Mouse (Mus musculus) heart, adult 9 months (tissue): ENCODE measurements around the gene Jun.

Experiments used
- DNase-seq, 2 experiments: peaks; one replicate each; pipeline ENCODE4 v3.0.0; 2022; ENCODE audit warnings: low spot score in 2 of 2

Jun gene

DNA sequence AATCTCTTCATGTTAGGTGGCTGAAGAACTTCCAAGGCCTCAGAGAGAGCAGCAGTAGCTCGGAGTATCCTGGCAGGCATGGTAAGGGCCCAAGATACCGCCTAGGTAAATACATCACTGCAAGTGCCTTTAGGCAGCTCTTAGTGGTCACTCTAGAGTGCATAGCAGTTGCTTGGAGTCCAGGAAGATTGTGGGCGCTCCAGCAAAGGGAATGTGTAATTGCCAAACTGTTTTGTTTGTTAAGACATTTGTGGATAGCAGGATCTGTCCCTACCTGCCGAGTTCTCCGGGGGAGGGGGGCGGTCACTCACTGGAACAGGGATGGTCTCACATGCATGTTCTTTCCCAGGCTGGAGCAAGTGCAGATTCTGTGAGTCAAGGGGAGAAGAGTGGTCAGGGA, 22.3 kb upstream of the Jun start:
- DNase-seq, result no peak

DNA sequence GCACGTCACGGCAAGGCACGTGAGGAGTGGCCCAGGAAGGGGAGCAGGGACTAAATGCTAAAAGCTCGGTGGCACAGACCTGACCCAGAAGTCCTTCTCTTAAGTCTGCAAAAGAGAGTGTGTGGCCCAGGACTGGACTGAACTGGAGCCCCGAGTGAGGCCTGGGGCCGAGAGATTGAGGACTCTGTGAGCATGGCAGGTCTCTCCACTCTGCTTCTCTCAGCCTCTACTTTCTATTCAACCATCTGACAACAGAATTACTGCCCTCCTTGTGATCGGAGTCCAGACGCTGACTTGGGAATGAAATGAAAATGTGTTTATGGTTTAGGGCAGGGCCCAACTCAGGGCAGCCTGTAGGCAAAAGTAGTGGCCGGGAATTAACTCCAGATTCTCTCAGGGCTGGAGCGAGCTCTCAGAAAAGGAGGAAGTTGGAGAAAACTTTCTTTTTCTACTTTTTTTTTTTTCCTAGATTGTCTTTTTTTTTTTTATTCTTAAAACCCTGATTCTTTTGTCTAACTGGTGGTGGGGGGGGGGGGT, 21.3 kb upstream of the Jun start:
- no peak for DNase-seq

DNA sequence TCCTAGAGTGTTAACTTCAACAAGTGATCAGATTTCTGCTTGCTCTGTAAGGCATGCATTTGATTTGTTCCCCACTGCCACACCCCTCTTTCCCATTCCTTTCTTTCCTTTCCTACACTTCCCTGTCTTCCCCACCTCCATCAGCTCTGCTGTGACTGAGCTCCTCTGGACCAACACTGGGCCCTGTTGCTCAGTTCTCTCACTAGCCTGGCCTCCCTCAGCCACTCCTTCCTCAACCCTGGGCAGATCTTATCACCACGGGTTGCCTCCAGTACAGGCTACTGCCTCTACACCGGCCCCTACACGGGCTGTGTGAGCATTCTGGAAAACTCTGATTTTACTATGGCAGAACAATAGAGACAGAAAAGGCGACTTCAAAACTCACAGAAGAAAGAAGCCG, 18.4 kb upstream of the Jun start:
- no peak for DNase-seq

DNA sequence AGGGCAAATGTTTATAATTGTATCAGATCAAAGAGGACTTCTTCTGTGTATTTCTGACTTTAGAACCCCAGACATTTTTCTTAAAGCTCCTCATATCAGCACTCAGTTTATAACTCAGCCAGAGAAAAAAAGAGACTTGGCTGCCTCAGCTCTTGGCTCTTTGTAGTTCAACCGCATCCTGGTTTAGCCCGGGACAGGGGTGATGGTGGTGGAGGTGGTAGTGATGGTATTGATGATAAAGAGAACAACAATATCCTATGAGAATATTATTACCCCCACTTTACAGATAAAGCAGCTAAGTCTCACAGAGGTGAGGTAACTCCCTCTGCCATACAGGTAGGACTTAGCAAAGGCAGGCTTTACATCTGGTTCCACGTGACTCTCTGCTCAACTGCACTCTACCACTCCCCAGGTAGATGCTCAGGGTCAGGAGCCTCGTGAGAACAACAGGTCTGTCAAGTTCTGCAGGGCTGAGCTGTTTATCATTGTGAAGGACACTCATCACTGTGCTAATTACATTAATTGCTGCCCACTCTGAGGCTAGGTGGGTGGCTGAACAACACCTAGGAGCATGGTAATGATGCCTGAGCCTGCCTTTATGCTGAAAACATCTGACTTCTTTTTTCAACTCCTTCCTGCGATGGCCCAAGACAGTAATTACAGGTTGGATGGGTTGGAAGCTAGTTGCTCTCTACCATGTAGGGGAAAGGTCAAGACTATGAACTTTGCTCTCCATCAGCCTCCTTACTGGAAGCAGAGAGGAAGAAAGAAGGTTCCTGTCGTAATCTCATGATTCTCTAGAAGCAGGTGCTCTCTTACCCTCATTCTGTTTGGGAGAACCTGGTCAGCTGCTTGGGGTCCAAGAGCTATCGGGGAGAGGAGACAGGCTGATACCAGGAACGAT, 16.3 kb upstream of the Jun start:
- no peak for DNase-seq

DNA sequence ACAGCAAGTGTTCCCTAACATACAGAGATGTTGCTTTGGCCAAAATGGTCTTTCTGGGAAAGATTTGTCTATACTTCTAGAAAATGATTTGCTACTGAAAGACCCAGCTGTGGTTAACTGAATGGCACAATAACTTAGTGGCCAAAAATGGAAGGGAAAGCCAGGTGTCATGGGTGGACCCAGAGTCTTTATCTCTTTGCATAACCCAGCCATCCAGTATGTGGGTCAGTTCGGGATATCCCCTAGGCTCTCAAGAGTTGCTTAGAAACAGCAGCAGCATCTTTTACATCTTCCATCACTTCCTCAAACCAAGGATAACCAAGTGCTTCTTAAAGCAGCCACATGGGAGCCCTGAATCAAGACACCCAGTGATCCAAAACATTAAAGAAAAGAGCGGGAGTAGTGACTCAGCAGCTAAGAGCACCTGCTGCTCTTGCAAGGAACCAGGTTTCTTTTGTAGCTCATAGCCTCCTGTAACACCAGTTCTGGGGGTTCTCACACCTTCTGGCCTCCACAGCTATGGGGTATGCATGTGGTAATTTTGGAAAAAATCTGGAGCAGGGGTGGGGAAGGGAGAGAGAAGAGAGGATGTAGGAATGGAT, 11.7 kb upstream of the Jun start:
- no peak for DNase-seq

DNA sequence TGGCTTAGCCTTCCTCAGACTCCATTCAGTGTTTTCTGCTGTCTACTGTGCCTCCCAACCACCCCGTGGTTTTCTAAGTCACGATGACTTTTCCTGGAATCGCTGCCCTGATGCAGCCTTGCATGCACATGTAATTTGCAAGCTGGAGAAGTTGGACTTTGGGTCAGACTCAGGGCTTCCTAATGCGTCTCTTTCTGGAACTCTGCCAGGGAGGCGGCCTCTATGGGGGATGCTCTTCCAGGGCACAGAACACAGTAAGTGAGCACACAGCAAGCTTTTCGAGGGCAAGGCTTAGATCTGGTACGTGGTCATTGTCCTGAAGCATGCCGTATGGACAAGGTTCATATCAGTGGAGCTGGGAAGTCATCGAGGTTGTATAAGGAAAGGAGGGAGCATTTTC, 10.9 kb upstream of the Jun start:
- no peak for DNase-seq

DNA sequence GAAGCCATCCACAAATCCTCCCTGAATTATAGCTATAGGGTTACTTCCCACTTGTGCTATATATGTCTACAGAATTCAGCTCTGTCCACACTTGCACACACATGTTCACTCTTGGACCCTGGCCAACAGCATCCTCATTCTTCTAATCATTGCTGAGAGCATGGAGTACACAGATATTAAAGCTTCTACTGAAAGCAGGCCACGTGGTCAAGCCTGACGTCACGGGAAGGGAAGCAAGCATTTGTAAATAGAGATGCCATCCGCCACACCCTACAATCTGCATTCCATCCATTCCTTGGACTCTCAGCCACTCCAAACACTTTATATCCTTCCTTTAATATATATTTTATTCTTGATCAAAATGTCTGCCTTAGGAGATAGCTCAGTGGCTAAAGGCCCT, 5.2 kb upstream of the Jun start:
- DNase-seq, result no peak

DNA sequence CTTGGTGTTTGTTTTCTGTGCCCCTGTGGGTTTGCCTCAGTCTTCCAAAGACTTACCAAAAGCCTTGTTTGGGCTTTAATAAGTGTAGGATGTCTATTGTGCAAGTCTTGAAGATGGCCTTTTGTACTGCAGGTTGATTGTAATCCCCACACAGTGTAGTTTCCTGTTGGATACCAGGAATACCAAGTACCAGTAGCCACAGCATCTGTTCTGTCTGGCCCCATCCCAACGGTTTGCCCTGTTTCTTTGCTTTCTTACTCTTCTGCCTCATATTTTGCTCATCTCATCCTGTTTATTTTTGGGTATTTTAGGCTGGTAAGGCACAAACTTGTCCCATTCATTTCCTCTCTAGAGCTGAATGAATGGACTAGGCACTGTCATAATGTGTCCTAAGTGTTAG, 3.3 kb upstream of the Jun start:
- DNase-seq, result no peak

DNA sequence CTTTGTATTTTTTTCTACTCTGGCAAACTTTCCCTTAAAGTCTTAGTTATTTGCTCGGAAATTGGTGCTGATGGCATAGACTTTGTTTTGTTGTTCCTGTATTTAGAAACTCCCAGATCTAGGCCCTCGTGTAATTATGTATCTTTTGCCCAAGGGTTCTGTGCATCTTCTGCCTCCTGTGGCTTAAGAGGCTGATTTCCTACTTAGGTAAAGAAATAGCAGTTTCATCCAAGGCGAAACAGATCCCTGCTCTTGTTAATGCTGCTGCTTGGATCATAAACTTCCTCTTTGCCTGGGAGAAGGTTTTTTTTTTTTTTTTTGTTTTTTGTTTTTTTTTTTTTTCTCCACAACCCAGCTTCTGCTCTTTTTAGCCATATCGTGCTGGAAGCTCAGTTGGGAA, 2.3 kb upstream of the Jun start:
- DNase-seq, result no peak

DNA sequence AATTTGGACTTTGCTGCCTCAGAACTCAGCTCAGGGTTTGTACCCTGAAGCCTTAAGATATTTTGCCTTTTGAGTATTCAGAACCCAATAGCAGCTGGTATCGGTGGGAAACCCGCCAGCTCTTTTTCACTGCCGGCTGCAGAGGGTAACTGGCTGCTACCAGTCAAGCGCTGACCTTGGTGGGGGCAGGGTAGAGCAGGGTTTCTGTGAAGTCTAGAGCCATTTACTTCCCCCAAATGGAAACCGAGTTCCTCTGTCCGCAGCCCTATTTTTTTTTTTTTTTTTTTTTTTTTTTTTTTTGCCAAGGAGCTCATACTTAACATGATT, 1.7 kb upstream of the Jun start:
- peak; percentile 74 to 84 for DNase-seq

DNA sequence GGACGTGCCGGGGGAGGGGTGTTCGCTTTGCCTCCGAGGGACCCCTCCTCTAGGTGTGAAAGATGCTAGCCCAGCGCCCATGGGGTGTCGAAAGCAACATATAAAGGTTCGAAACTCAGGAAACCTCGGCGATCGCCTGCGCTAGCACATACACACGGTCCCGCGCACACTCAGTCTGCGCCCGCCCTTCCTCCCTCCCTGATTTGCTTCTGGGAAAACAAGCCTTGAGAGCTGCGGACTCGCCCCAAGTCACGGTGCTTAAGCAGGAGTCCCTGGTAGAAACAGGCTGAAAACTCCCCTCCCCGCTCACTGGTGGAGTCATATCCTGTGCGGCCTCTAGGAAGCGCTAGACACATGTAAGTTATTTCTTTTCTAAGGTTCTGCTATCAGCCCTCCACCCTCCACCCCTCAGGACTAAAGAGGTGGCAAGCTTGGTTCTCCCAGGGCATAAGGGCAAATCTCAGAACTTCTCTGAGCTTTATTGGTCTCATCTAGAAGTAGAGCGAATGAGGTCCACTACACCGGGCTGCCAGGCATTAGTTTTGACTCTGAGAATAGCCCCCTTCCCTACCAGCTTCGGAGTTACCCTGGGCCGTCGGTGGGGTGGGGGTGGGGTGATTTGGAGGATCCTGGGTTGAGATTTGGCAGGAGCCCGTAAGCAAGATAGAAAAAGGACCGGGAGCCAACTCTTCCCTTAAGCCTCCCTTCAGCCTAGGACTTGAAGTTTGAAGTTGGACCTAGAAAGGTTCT, 1.2 kb upstream of the Jun start:
- peak; percentile 98 for DNase-seq

DNA sequence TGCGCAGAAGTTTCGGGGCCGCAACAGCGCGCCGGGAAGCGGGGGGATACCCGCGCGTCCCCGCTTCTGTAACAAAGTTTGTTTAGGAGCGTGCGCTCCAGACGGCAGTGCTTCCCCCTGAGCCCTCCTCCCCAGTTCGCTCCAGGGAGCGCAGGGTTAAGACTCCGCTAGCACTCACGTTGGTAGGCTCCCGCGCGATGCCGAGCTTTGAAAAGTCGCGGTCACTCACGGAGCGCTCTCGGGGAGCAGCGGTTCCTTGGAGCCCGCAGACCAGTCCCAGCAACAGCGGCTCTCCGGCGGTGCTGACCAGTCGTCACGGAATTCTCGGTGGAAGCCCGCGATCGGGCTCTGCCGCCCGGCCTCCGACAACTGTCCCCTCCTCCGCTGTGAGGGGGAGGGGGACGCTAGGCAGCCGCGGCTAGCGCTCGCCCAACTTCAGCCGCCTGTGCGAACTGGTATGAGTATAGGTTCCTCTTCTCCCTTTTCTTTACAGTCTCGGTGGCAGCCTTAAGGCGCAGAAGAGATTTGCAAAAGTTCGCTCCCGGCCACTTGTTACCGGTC, 631 bp downstream of the Jun start:
- no peak for DNase-seq

DNA sequence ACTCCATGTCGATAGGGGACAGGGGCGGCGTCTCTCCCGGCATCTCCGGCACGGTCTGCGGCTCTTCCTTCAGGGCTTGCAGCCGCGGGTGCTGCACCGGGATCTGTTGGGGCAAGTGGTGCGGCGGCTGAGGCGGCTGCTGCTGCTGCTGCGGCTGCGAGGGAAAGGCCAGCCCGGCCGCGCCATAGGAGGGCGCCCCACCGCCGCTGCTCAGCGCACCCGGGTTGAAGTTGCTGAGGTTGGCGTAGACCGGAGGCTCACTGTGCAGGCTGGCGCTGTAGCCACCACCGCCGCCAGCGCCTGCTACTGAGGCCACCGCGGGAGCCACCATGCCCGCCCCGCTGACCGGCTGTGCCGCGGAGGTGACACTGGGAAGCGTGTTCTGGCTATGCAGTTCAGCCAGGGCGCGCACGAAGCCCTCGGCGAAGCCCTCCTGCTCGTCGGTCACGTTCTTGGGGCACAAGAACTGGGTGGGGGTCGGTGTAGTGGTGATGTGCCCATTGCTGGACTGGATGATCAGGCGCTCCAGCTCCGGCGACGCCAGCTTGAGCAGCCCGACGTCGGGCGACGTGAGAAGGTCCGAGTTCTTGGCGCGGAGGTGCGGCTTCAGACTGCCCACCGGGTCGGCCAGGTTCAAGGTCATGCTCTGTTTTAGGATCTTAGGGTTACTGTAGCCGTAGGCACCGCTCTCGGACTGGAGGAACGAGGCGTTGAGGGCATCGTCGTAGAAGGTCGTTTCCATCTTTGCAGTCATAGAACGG, 1.3 kb downstream of the Jun start:
- peak; percentile 68 to 76 for DNase-seq

DNA sequence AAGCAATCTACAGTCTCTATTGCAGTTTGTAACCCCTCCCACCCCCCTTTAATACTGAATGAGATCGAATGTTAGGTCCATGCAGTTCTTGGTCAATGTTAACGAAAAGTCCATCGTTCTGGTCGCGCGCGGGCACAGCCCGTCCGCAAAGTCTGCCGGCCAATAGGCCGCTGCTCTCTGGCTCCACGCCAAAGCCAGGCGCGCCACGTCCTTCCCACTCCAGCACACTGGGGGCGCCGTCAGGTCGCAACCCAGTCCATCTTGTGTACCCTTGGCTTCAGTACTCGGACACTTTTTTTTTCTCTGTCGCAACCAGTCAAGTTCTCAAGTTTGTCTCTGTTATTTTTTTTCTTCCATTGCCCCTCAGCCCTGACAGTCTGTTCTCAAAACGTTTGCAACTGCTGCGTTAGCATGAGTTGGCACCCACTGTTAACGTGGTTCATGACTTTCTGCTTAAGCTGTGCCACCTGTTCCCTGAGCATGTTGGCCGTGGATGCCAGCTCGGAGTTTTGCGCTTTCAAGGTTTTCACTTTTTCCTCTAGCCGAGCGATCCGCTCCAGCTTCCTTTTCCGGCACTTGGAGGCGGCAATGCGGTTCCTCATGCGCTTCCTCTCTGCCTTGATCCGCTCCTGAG, 2.0 kb downstream of the Jun start:
- DNase-seq, result peak; percentile 86 to 87

DNA sequence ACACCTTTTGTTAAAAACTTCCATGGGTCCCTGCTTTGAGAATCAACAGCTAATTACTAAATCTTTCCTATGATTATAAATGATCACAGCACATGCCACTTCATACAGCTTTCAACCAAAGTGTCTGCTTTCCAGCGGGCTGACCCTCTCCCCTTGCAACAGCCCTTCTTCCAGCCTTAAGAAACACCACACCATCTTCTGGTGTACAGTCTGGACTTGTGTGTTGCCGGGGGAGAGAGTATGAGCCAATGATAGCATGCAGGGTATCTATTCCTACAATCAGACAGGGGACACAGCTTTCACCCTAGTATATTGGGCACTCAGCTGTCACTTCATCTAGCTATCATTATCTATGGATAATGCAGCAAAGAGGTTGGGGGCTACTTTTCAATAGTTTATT, 2.9 kb downstream of the Jun start:
- DNase-seq, result no peak

DNA sequence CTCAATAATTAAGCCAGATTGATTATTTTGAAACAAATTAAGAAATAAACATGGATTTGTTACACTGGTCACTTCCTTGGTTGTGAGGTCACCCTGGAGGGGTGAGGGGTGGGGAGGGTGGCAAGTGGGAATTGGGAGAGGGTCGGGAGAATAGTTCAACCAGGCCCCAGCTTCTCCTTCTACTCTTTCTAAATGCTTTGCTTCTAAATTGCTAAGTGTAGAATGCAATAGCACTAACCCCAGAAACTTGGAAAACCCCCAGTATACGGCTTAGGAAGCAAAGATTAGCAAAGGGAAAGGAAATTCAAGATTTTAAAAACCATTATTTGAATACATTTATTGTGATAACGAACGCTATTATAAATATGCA, 3.3 kb downstream of the Jun start:
- DNase-seq, result no peak

DNA sequence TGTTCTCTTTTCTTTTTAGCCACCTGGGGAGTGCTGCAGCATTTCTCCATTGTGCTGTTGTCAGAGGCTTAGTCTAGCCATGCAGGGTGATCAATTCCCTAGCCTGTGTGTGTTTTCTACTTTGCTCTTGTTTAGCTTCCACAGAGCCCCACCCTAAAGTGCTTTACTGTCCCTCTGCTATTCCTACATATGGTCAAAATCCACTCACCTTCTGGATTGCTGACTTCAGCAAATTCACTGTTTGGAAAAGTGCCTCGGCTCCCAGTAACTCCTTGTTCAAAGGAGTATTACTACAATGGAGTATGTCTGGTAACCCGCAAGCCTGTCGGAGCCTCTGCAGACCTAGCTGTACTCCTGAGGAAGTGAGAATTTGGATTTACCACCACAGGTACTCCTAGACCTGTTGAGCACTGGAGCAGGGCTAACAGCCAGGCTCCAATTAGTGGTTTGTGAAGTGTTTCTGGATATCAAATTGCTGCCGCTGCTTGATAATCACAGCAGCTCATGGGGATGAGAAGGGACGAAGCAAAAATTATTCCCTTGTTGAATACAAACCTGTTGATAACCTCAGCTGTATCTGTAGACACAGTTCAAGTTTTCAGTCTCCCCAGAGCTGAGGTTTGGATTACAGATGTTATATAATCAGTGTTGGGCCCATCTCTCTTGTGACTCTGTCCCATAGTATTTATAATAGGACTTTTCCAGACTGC, 3.8 kb downstream of the Jun start:
- no peak for DNase-seq

DNA sequence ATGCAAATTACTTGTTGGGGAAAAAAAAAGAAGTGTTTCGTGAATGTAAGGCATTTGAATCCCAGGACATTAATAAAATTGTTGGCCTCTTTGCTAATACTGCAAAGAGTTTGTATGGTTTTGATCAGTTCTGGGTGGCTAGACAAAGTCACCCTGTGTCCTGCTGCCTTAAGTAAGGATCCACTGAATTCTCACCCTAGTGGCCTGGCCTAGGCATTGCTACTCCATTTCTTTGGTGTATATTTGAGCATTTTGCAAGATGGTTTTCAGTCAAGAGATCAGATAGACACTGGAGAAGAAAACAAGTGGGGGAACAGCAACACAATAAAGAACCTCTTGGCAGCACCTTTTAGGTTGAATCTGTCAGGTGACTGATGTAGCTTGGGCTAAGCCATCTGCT, 6.9 kb downstream of the Jun start:
- DNase-seq, result no peak

DNA sequence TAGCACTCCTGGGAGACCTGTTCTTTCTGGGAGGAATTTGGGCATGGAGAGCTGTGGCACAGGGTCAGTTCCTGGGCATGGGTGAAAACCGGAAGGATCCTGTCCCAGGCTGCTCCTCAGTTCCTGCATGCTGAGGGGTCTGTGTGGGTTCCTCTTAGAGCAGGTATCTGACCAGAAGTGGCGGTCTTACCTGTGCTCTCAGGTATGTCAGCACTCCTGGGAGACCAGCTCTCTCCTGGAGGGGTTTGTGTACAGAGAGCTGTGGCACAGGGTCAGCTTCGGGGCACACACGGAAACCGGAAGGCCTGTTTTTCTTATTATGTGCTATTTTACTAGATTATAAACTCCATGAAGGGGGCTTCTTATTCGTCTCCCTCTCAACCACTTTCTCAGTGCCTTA, 7.3 kb downstream of the Jun start:
- no peak for DNase-seq

DNA sequence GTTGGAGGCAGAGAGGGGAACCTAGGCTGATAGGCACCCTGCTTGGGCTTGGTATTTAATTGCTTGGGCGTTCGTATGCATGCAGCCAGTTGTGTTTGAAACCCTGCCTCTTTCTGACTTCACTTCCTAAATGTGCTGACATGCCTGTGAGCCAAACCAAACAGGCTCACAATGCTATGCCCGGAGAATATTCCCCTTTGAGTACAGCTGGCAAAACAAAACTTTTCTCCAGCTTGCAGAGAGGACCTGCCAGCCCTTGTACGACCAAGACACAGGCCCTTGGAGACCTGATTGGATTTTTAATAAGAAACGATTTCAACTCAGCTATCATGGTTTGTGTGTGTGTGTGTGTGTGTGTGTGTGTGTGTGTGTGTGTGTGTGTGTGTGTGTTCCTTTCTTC, 14.0 kb downstream of the Jun start:
- DNase-seq, result peak; percentile 51 to 57

DNA sequence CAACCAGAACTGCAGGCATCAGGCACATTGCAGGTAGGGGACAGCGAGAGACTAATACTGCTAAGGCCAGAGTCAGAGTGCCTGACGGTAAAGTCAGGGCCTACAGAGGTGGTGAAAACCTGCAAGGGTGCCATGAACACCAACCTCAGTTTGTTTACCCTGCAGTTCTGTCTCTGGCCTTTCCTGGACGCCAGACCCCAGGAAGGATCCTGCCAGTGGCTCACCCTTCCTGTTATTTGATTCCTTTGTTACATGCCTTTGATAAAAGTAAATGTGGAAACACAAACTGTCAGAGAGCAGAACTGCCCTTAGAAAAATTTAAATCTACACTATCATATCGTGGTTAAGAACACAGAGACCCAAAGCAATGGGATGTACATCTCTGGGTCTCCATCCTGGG, 20.9 kb downstream of the Jun start:
- no peak for DNase-seq
